Mouse (Mus musculus): ENCODE data around the gene Pla2g4a. TPM values are rescaled to one million over a fixed set of nuclear protein-coding genes. Genes with fewer than 3 reads are reported as not detected.
A peak's percentile ranks its signal among the peaks of the same experiment; 100 is the strongest.
"Not testable (repeated sequence)": the region's sequence is repeated elsewhere in the genome, so short reads cannot be mapped to it uniquely, and the experiment has no call there.

Gene Pla2g4a
- polyA plus RNA-seq, 2 experiments = 3.9 to 8.2 TPM

- ATAC-seq (ENCODE audit: insufficient read depth) = no peak
- no peak overlapping the region for H3K27ac ChIP-seq
Observed at GRCm38 (mm10) chr1:149939261-149940032, 21.6 kb downstream of the Pla2g4a start.

GRCm38 (mm10) chr1:149937825-149938224 is 23.3 kb downstream of the Pla2g4a start:
- TF ChIP-seq CTCF (IDR thresholded peaks at IDR 0.05; ENCODE audit: low read depth) (no peak), EP300 (IDR thresholded peaks at IDR 0.05; ENCODE audit: low read depth) (0 out of 2 replicates have a peak, but pooled peaks have one; percentile 24)
- no peak overlapping the region for H3K4me2 ChIP-seq (ENCODE audit: low read depth)
- H3K36me3 ChIP-seq (replicated peaks; ENCODE audit: control insufficient read depth, insufficient read depth, low read depth) = no peaks in the 10 kb centered on the region
- DNase-seq (ENCODE audit: low read depth in 3 of 3, low spot score in 3 of 3) (no peak), ATAC-seq (ENCODE audit: insufficient read depth) (peak; percentile 45; the same call in 1 of the 2 replicates)
- no peak overlapping the region for H3K27ac ChIP-seq
- H3K9ac ChIP-seq (replicated peaks) = no peak overlapping the region
- H3K9me3 ChIP-seq (ENCODE audit: control insufficient read depth, low read length) = no peaks in the 10 kb centered on the region
- no peak overlapping the region for H3K4me3 ChIP-seq (ENCODE audit: insufficient read depth in 1 of 2, low read depth in 2 of 2, low read length in 2 of 2)
- no peaks in the 10 kb centered on the region for H3K27me3 ChIP-seq (ENCODE audit: control insufficient read depth, insufficient read depth, low read length)
- WGBS (ENCODE audit: insufficient replicate concordance) = 11% methylated on average over 4 of the region's 4 CpGs
- peaks cover 3 to 4% of the 10 kb centered on the region in 2 experiments; a peak in 3 of 4 replicates for H3K4me1 ChIP-seq (replicated peaks; ENCODE audit: control insufficient read depth in 2 of 2, insufficient read depth in 2 of 2, low read length in 1 of 2)

More at GRCm38 (mm10) chr1:149939261-149940032, 21.6 kb downstream of the Pla2g4a start:
- Histone ChIP-seq H3K4me1 (replicated peaks; ENCODE audit: control insufficient read depth in 2 of 2, insufficient read depth in 2 of 2, low read length in 1 of 2) (peaks cover 3 to 4% of the 10 kb centered on the region in 2 experiments; a peak in 3 of 4 replicates), H3K4me2 (ENCODE audit: low read depth) (no peak overlapping the region), H3K9me3 (ENCODE audit: control insufficient read depth, low read length) (no peaks in the 10 kb centered on the region), H3K9ac (replicated peaks) (no peak overlapping the region), H3K4me3 (ENCODE audit: insufficient read depth in 1 of 2, low read depth in 2 of 2, low read length in 2 of 2) (no peak overlapping the region), H3K27me3 (ENCODE audit: control insufficient read depth, insufficient read depth, low read length) (no peaks in the 10 kb centered on the region), H3K36me3 (replicated peaks; ENCODE audit: control insufficient read depth, insufficient read depth, low read depth) (no peaks in the 10 kb centered on the region)
- TF ChIP-seq EP300 (IDR thresholded peaks at IDR 0.05; ENCODE audit: low read depth) = no peak
- TF ChIP-seq CTCF (IDR thresholded peaks at IDR 0.05; ENCODE audit: low read depth) = no peak
- WGBS (ENCODE audit: insufficient replicate concordance) = 13% methylated on average over 9 of the region's 9 CpGs
- DNase-seq (ENCODE audit: low read depth in 3 of 3, low spot score in 3 of 3) = no peak

- WGBS (ENCODE audit: insufficient replicate concordance) = 60% methylated on average over 5 of the region's 5 CpGs
Observed at GRCm38 (mm10) chr1:149929140-149929539, 31.9 kb downstream of the Pla2g4a start.

GRCm38 (mm10) chr1:149923737-149924136 is 37.4 kb downstream of the Pla2g4a start:
- H3K27me3 ChIP-seq (ENCODE audit: control insufficient read depth, insufficient read depth, low read length); H3K9ac ChIP-seq (replicated peaks): not testable (repeated sequence)

More at GRCm38 (mm10) chr1:149929140-149929539, 31.9 kb downstream of the Pla2g4a start:
- no peaks in the 10 kb centered on the region for H3K36me3 ChIP-seq (replicated peaks; ENCODE audit: control insufficient read depth, insufficient read depth, low read depth)
- H3K4me2 ChIP-seq (ENCODE audit: low read depth) = no peak overlapping the region
- H3K4me1 ChIP-seq (replicated peaks; ENCODE audit: control insufficient read depth in 2 of 2, insufficient read depth in 2 of 2, low read length in 1 of 2) = no peaks in the 10 kb centered on the region
- no peak overlapping the region for H3K27ac ChIP-seq
- DNase-seq (ENCODE audit: low read depth in 3 of 3, low spot score in 3 of 3) = no peak
- H3K27me3 ChIP-seq (ENCODE audit: control insufficient read depth, insufficient read depth, low read length) = no peaks in the 10 kb centered on the region
- no peak overlapping the region for H3K9ac ChIP-seq (replicated peaks)
- no peaks in the 10 kb centered on the region for H3K9me3 ChIP-seq (ENCODE audit: control insufficient read depth, low read length)
- ATAC-seq (ENCODE audit: insufficient read depth) = no peak
- TF ChIP-seq EP300 (IDR thresholded peaks at IDR 0.05; ENCODE audit: low read depth) = no peak
- TF ChIP-seq CTCF (IDR thresholded peaks at IDR 0.05; ENCODE audit: low read depth) = no peak
- H3K4me3 ChIP-seq (ENCODE audit: insufficient read depth in 1 of 2, low read depth in 2 of 2, low read length in 2 of 2) = no peak overlapping the region

GRCm38 (mm10) chr1:149922219-149922618 is 38.9 kb downstream of the Pla2g4a start:
- ATAC-seq (ENCODE audit: insufficient read depth) (no peak), DNase-seq (ENCODE audit: low read depth in 3 of 3, low spot score in 3 of 3) (no peak)
- no peak overlapping the region for H3K9ac ChIP-seq (replicated peaks)
- 56% methylated on average over 1 of the region's 1 CpGs for WGBS (ENCODE audit: insufficient replicate concordance)
- H3K4me3 ChIP-seq (ENCODE audit: insufficient read depth in 1 of 2, low read depth in 2 of 2, low read length in 2 of 2) = no peak overlapping the region
- no peak overlapping the region for H3K4me2 ChIP-seq (ENCODE audit: low read depth)
- H3K4me1 ChIP-seq (replicated peaks; ENCODE audit: control insufficient read depth in 2 of 2, insufficient read depth in 2 of 2, low read length in 1 of 2) = no peaks in the 10 kb centered on the region
- H3K27me3 ChIP-seq (ENCODE audit: control insufficient read depth, insufficient read depth, low read length) = no peaks in the 10 kb centered on the region
- H3K27ac ChIP-seq = no peak overlapping the region
- H3K9me3 ChIP-seq (ENCODE audit: control insufficient read depth, low read length) = no peaks in the 10 kb centered on the region
- TF ChIP-seq CTCF (IDR thresholded peaks at IDR 0.05; ENCODE audit: low read depth) (no peak), EP300 (IDR thresholded peaks at IDR 0.05; ENCODE audit: low read depth) (no peak)
- H3K36me3 ChIP-seq (replicated peaks; ENCODE audit: control insufficient read depth, insufficient read depth, low read depth) = no peaks in the 10 kb centered on the region

More at GRCm38 (mm10) chr1:149923737-149924136, 37.4 kb downstream of the Pla2g4a start:
- not testable (repeated sequence) for DNase-seq (ENCODE audit: low read depth in 3 of 3, low spot score in 3 of 3); H3K9me3 ChIP-seq (ENCODE audit: control insufficient read depth, low read length); H3K27ac ChIP-seq; H3K4me3 ChIP-seq (ENCODE audit: insufficient read depth in 1 of 2, low read depth in 2 of 2, low read length in 2 of 2); H3K36me3 ChIP-seq (replicated peaks; ENCODE audit: control insufficient read depth, insufficient read depth, low read depth); H3K4me1 ChIP-seq (replicated peaks; ENCODE audit: control insufficient read depth in 2 of 2, insufficient read depth in 2 of 2, low read length in 1 of 2); ATAC-seq (ENCODE audit: insufficient read depth); H3K4me2 ChIP-seq (ENCODE audit: low read depth)
- 65% methylated on average over 1 of the region's 1 CpGs for WGBS (ENCODE audit: insufficient replicate concordance)
